ENCODE assay signal across 28 mouse cellular contexts in genomic region chr19:15057801-15058200, GRCm38 (mm10).
DNase-seq lines count a peak whose midpoint lies in the region; ATAC-seq and TF ChIP-seq lines count a peak whose summit lies in the region.
"Had no signal": no experiment of that assay in that cellular context is flagged by ENCODE, and none has a peak within 500 bp of the region (broad histone marks: within the 10 kb centered on the region; RNA-seq: fewer than 3 reads in every experiment).

No protein-coding gene starts in this region.

- H3K36me3 ChIP-seq in hindbrain, embryonic 16.5 days (ENCODE audit: control insufficient read depth, insufficient read depth, low read length), result no peaks in the 10 kb centered on the region
- H3K36me3 ChIP-seq in hindbrain, embryonic 10.5 days, result no peaks in the 10 kb centered on the region
- no peaks in the 10 kb centered on the region for H3K36me3 ChIP-seq in limb, embryonic 14.5 days (ENCODE audit: control insufficient read depth, insufficient read depth, low read length)
- H3K36me3 ChIP-seq: embryonic facial prominence, embryonic 13.5 days; embryonic facial prominence, embryonic 15.5 days; forebrain, embryonic 10.5 days; forebrain, embryonic 12.5 days; G1E had no signal

- H3K4me2 ChIP-seq in hindbrain, embryonic 16.5 days (ENCODE audit: low read length), result no peak overlapping the region
- no peak overlapping the region for H3K4me2 ChIP-seq in limb, embryonic 14.5 days (replicated peaks; ENCODE audit: low read depth, low read length, severe bottlenecking)
- H3K4me2 ChIP-seq: embryonic facial prominence, embryonic 13.5 days; embryonic facial prominence, embryonic 15.5 days; forebrain, embryonic 12.5 days had no signal

- DNase-seq in hindbrain, embryonic 10.5 days (ENCODE audit: low spot score), result no peak
- DNase-seq in brain, embryonic 14.5 days (ENCODE audit: low read depth), result peak; percentile 55
- DNase-seq in limb, embryonic 14.5 days (ENCODE audit: low spot score), result no peak
- DNase-seq in gastrocnemius, postnatal 4 days (ENCODE audit: low spot score in 2 of 2), result no peak
- DNase-seq: adrenal gland, adult 8-10 months; adrenal gland, postnatal 14 days; adrenal gland, postnatal 36 days; B cell, adult 2 months; cerebellum, adult 11 months; cerebellum, adult 18-20 months; cerebellum, adult 8-10 months; cerebellum, adult 9-11 months; cerebellum, postnatal 14 days; cerebellum, postnatal 36 days; embryo, embryonic 11 days had no signal

- 78% methylated on average over 3 of the region's 3 CpGs for WGBS in hindbrain, embryonic 16.5 days
- WGBS in hindbrain, embryonic 10.5 days, result 87% methylated on average over 3 of the region's 3 CpGs
- 51% methylated on average over 3 of the region's 3 CpGs for WGBS in limb, embryonic 14.5 days

- 0 out of 2 replicates have a peak, but pooled peaks cover 2% of the 10 kb centered on the region for H3K4me1 ChIP-seq in hindbrain, embryonic 16.5 days (ENCODE audit: control insufficient read depth, insufficient read depth, low read depth, low read length)
- no peaks in the 10 kb centered on the region for H3K4me1 ChIP-seq in hindbrain, embryonic 10.5 days (replicated peaks)
- H3K4me1 ChIP-seq in limb, embryonic 14.5 days (ENCODE audit: control insufficient read depth, insufficient read depth, low read length), result peaks cover 7% of the 10 kb centered on the region
- H3K4me1 ChIP-seq: embryonic facial prominence, embryonic 15.5 days had no signal

- ATAC-seq in hindbrain, embryonic 16.5 days, result peak; percentile 50
- peak; percentile 65; the same call in 1 of the 2 replicates for ATAC-seq in limb, embryonic 14.5 days (ENCODE audit: low FRiP score, low read depth)
- ATAC-seq: activated CD4-positive, CD25-positive, alpha-beta regulatory T cell, adult 4 months; CD4-positive, CD25-positive, alpha-beta regulatory T cell, adult 4 months; forebrain, embryonic 14.5 days; forebrain, embryonic 16.5 days; Patski had no signal

- no peak for TF ChIP-seq POLR2A in brain, embryonic 14.5 days (IDR thresholded peaks at IDR 0.05; ENCODE audit: borderline replicate concordance, extremely low read depth, insufficient read depth, insufficient read length, poor library complexity, severe bottlenecking)
- no peak for TF ChIP-seq POLR2A in limb, embryonic 14.5 days (IDR thresholded peaks at IDR 0.05; ENCODE audit: borderline replicate concordance, extremely low read depth, insufficient read depth, insufficient read length)

- no peak overlapping the region for H3K4me3 ChIP-seq in hindbrain, embryonic 16.5 days (ENCODE audit: low read length)
- no peak overlapping the region for H3K4me3 ChIP-seq in hindbrain, embryonic 10.5 days
- no peak overlapping the region for H3K4me3 ChIP-seq in limb, embryonic 14.5 days (replicated peaks; ENCODE audit: low read length)
- H3K4me3 ChIP-seq: embryonic facial prominence, embryonic 13.5 days; embryonic facial prominence, embryonic 15.5 days; erythroblast, embryonic 14.5 days; forebrain, embryonic 10.5 days; forebrain, embryonic 12.5 days had no signal

- no peak overlapping the region for H3K27ac ChIP-seq in hindbrain, embryonic 16.5 days (ENCODE audit: low read depth, low read length)
- H3K27ac ChIP-seq in hindbrain, embryonic 10.5 days, result no peak overlapping the region
- H3K27ac ChIP-seq in limb, embryonic 14.5 days (replicated peaks; ENCODE audit: low read depth, low read length), result no peak overlapping the region
- H3K27ac ChIP-seq: embryonic facial prominence, embryonic 13.5 days; embryonic facial prominence, embryonic 15.5 days; forebrain, embryonic 10.5 days; forebrain, embryonic 12.5 days had no signal

- no peaks in the 10 kb centered on the region for H3K27me3 ChIP-seq in hindbrain, embryonic 16.5 days (replicated peaks; ENCODE audit: control insufficient read depth, insufficient read depth, low read length)
- no peaks in the 10 kb centered on the region for H3K27me3 ChIP-seq in hindbrain, embryonic 10.5 days (ENCODE audit: insufficient read depth, poor library complexity, severe bottlenecking)
- no peaks in the 10 kb centered on the region for H3K27me3 ChIP-seq in limb, embryonic 14.5 days (ENCODE audit: control insufficient read depth, insufficient read depth, low read length)
- H3K27me3 ChIP-seq: CH12.LX; embryonic facial prominence, embryonic 13.5 days; embryonic facial prominence, embryonic 15.5 days had no signal

- H3K9ac ChIP-seq in hindbrain, embryonic 16.5 days (ENCODE audit: low read depth, low read length), result no peak overlapping the region
- no peak overlapping the region for H3K9ac ChIP-seq in limb, embryonic 14.5 days (ENCODE audit: low read depth, low read length, severe bottlenecking)
- H3K9ac ChIP-seq: embryonic facial prominence, embryonic 13.5 days; embryonic facial prominence, embryonic 15.5 days; forebrain, embryonic 12.5 days had no signal

- no peak for TF ChIP-seq CTCF in brain, embryonic 14.5 days (IDR thresholded peaks at IDR 0.05; ENCODE audit: borderline replicate concordance, extremely low read depth, insufficient read depth, insufficient read length)

- H3K9me3 ChIP-seq in hindbrain, embryonic 16.5 days (ENCODE audit: control insufficient read depth, low read length), result no peaks in the 10 kb centered on the region
- H3K9me3 ChIP-seq in hindbrain, embryonic 10.5 days, result 0 out of 2 replicates have a peak, but pooled peaks cover 9% of the 10 kb centered on the region
- H3K9me3 ChIP-seq in limb, embryonic 14.5 days (ENCODE audit: control insufficient read depth, low read length), result no peaks in the 10 kb centered on the region
- H3K9me3 ChIP-seq: embryonic facial prominence, embryonic 13.5 days; embryonic facial prominence, embryonic 15.5 days; forebrain, embryonic 12.5 days; G1E had no signal
